Mouse (Mus musculus) thymus, adult 2 months (tissue): ENCODE measurements around the gene Akt1. TPM values are rescaled to one million over a fixed set of nuclear protein-coding genes. Genes with fewer than 3 reads are reported as not detected.

ENCODE experiments used
- DNase-seq: peaks from one replicate; pipeline ENCODE4 v3.0.0; 2021
- H3K27ac ChIP-seq: fragments of 200-500 bp; 2 replicates; pipeline ENCODE4 v1.5.1; 2012; ENCODE audit warnings: low read length, control low read depth; ENCODE audit not compliant: control insufficient read depth, insufficient read depth
- H3K27me3 ChIP-seq: fragments of 200-500 bp; 2 replicates; pipeline ENCODE4 v1.6.1; 2012; ENCODE audit warnings: mild to moderate bottlenecking, low read length, moderate library complexity, mixed read lengths; ENCODE audit not compliant: control insufficient read depth, insufficient read depth
- H3K36me3 ChIP-seq: fragments of 200-500 bp; 2 replicates; pipeline ENCODE4 v1.6.1; 2012; ENCODE audit warnings: mild to moderate bottlenecking, low read length, moderate library complexity; ENCODE audit not compliant: control insufficient read depth, insufficient read depth
- H3K4me1 ChIP-seq: fragments of 200-500 bp; replicated peaks from 2 replicates; pipeline ENCODE4 v1.6.1; 2012; ENCODE audit warnings: low read length; ENCODE audit not compliant: control insufficient read depth, insufficient read depth
- H3K4me3 ChIP-seq: fragments of 200-500 bp; 2 replicates; pipeline ENCODE4 v1.5.1; 2012; ENCODE audit warnings: mild to moderate bottlenecking, low read length, control low read depth, moderate library complexity; ENCODE audit not compliant: control insufficient read depth, insufficient read depth
- CTCF ChIP-seq: fragments of 200-500 bp; IDR thresholded peaks from 2 replicates; pipeline ENCODE4 v1.5.1; 2012; ENCODE audit warnings: mild to moderate bottlenecking, control low read depth, low read length, moderate library complexity, borderline replicate concordance; ENCODE audit not compliant: control insufficient read depth, poor library complexity, insufficient read depth; ENCODE audit errors: extremely low read depth
- POLR2A ChIP-seq: fragments of 200-500 bp; IDR thresholded peaks from 2 replicates; pipeline ENCODE4 v1.6.1; 2012; ENCODE audit warnings: mild to moderate bottlenecking, low read length, control low read depth, moderate library complexity; ENCODE audit not compliant: control insufficient read depth, poor library complexity, insufficient read depth; ENCODE audit errors: extremely low read depth
- WGBS: fragments of 180-500 bp; shearing (Covaris S2); methylation state at CpG from one replicate; pipeline ENCODE4 v1.1.7; 2018; 5-methylcytosine and 5-hydroxymethylcytosine counted together
- polyA plus RNA-seq: library from polyadenylated mRNA; depleted of rRNA; stranded (reverse); fragments of >200 nt; gene quantifications from 2 replicates; pipeline ENCODE4 v1.2.3, GENCODE M21; 2012

Gene Akt1
- polyA plus RNA-seq, 1 experiment: 220 TPM

- no peak overlapping the region for H3K4me3 ChIP-seq
- TF ChIP-seq CTCF (no peak), POLR2A (no peak)
- 89% methylated on average over 5 of the region's 5 CpGs for WGBS
- no peaks in the 10 kb centered on the region for H3K27me3 ChIP-seq
- peaks cover 36% of the 10 kb centered on the region for H3K4me1 ChIP-seq
- no peak overlapping the region for H3K27ac ChIP-seq
- DNase-seq: no peak
- no peaks in the 10 kb centered on the region for H3K36me3 ChIP-seq
Measured at GRCm38 (mm10) chr12:112630796-112631195, 43.9 kb downstream of the Akt1 start.

- Histone ChIP-seq H3K27me3 (no peaks in the 10 kb centered on the region), H3K27ac (no peak overlapping the region), H3K4me1 (peaks cover 36% of the 10 kb centered on the region), H3K4me3 (no peak overlapping the region), H3K36me3 (no peaks in the 10 kb centered on the region)
- 96% methylated on average over 12 of the region's 12 CpGs for WGBS
- DNase-seq: no peak
- TF ChIP-seq CTCF (no peak), POLR2A (no peak)
Measured at GRCm38 (mm10) chr12:112630029-112630428, 44.7 kb downstream of the Akt1 start.

- H3K36me3 ChIP-seq: no peaks in the 10 kb centered on the region
- H3K27me3 ChIP-seq: no peaks in the 10 kb centered on the region
- no peak overlapping the region for H3K27ac ChIP-seq
- DNase-seq: peak; percentile 73
- TF ChIP-seq POLR2A (no peak), CTCF (no peak)
- H3K4me3 ChIP-seq: peak overlapping the region; percentile 17
- 21% methylated on average over 19 of the region's 19 CpGs for WGBS
- peaks cover 36% of the 10 kb centered on the region for H3K4me1 ChIP-seq
Measured at GRCm38 (mm10) chr12:112628928-112629721, 45.6 kb downstream of the Akt1 start.

GRCm38 (mm10) chr12:112628197-112628596 lies 46.5 kb downstream of the Akt1 start:
- Histone ChIP-seq H3K27ac (no peak overlapping the region), H3K4me3 (no peak overlapping the region), H3K4me1 (peaks cover 33% of the 10 kb centered on the region), H3K36me3 (no peaks in the 10 kb centered on the region), H3K27me3 (no peaks in the 10 kb centered on the region)
- TF ChIP-seq POLR2A (no peak), CTCF (no peak)
- no peak for DNase-seq
- WGBS: 36% methylated on average over 6 of the region's 6 CpGs

GRCm38 (mm10) chr12:112627097-112627881 lies 47.4 kb downstream of the Akt1 start:
- no peaks in the 10 kb centered on the region for H3K36me3 ChIP-seq
- TF ChIP-seq POLR2A (no peak), CTCF (peak; percentile 49; the same call in 1 of the 2 replicates)
- WGBS: 74% methylated on average over 7 of the region's 7 CpGs
- H3K27ac ChIP-seq: no peak overlapping the region
- peaks cover 29% of the 10 kb centered on the region for H3K4me1 ChIP-seq
- H3K27me3 ChIP-seq: no peaks in the 10 kb centered on the region
- H3K4me3 ChIP-seq: no peak overlapping the region
- DNase-seq: no peak

- H3K4me3 ChIP-seq: no peak overlapping the region
- no peaks in the 10 kb centered on the region for H3K36me3 ChIP-seq
- no peaks in the 10 kb centered on the region for H3K27me3 ChIP-seq
- DNase-seq: no peak
- 78% methylated on average over 6 of the region's 6 CpGs for WGBS
- TF ChIP-seq CTCF (no peak), POLR2A (no peak)
- H3K4me1 ChIP-seq: peaks cover 29% of the 10 kb centered on the region
- no peak overlapping the region for H3K27ac ChIP-seq
Measured at GRCm38 (mm10) chr12:112626455-112626854, 48.2 kb downstream of the Akt1 start.
